ENCODE assay signal across 22 mouse cellular contexts in genomic region chr16:77431345-77431744, GRCm38 (mm10).
A peak's percentile ranks its signal among the peaks of the same experiment; 100 is the strongest.
DNase-seq lines count a peak whose midpoint lies in the region; ATAC-seq lines count a peak whose summit lies in the region.
"Had no signal": no experiment of that assay in that cellular context is flagged by ENCODE, and none has a peak within 500 bp of the region (broad histone marks: within the 10 kb centered on the region; RNA-seq: fewer than 3 reads in every experiment).

No protein-coding gene starts in this region.

- peak overlapping the region; percentile 1; the same call in 1 of the 2 replicates for H3K27ac ChIP-seq in hindbrain, embryonic 10.5 days
- no peak overlapping the region for H3K27ac ChIP-seq in hindbrain, embryonic 11.5 days (ENCODE audit: low read depth, low read length)
- H3K27ac ChIP-seq in neural tube, embryonic 13.5 days (replicated peaks): peak overlapping the region; percentile 68
- H3K27ac ChIP-seq in hindbrain, embryonic 16.5 days (ENCODE audit: low read depth, low read length): no peak overlapping the region
- H3K27ac ChIP-seq: limb, embryonic 10.5 days; liver, embryonic 15.5 days; lung, embryonic 15.5 days had no signal

- H3K4me2 ChIP-seq in hindbrain, embryonic 11.5 days (replicated peaks; ENCODE audit: low read depth, low read length): no peak overlapping the region
- H3K4me2 ChIP-seq in neural tube, embryonic 13.5 days: no peak overlapping the region
- no peak overlapping the region for H3K4me2 ChIP-seq in hindbrain, embryonic 16.5 days (ENCODE audit: low read length)
- H3K4me2 ChIP-seq: liver, embryonic 15.5 days; lung, embryonic 15.5 days had no signal

- H3K4me3 ChIP-seq in hindbrain, embryonic 10.5 days: no peak overlapping the region
- H3K4me3 ChIP-seq in hindbrain, embryonic 11.5 days (ENCODE audit: low read depth, low read length): no peak overlapping the region
- H3K4me3 ChIP-seq in neural tube, embryonic 13.5 days: no peak overlapping the region
- no peak overlapping the region for H3K4me3 ChIP-seq in hindbrain, embryonic 16.5 days (ENCODE audit: low read length)
- H3K4me3 ChIP-seq: limb, embryonic 10.5 days; liver, embryonic 15.5 days; lung, embryonic 15.5 days; myocyte had no signal

- peaks cover 6% of the 10 kb centered on the region; the same call in 1 of the 2 replicates for H3K36me3 ChIP-seq in hindbrain, embryonic 10.5 days
- H3K36me3 ChIP-seq in hindbrain, embryonic 11.5 days (ENCODE audit: control insufficient read depth, insufficient read depth, low read length): no peaks in the 10 kb centered on the region
- H3K36me3 ChIP-seq in neural tube, embryonic 13.5 days: no peaks in the 10 kb centered on the region
- H3K36me3 ChIP-seq in hindbrain, embryonic 16.5 days (ENCODE audit: control insufficient read depth, insufficient read depth, low read length): no peaks in the 10 kb centered on the region
- H3K36me3 ChIP-seq: limb, embryonic 10.5 days; liver, embryonic 15.5 days; lung, embryonic 15.5 days had no signal

- peaks cover 6% of the 10 kb centered on the region; the same call in 1 of the 2 replicates for H3K4me1 ChIP-seq in hindbrain, embryonic 10.5 days (replicated peaks)
- no peaks in the 10 kb centered on the region for H3K4me1 ChIP-seq in hindbrain, embryonic 11.5 days (replicated peaks; ENCODE audit: control insufficient read depth, insufficient read depth, low read length)
- H3K4me1 ChIP-seq in neural tube, embryonic 13.5 days (replicated peaks): peaks cover 22% of the 10 kb centered on the region
- no peaks in the 10 kb centered on the region for H3K4me1 ChIP-seq in hindbrain, embryonic 16.5 days (ENCODE audit: control insufficient read depth, insufficient read depth, low read depth, low read length)
- H3K4me1 ChIP-seq: limb, embryonic 10.5 days; liver, embryonic 15.5 days; lung, embryonic 15.5 days had no signal

- no peaks in the 10 kb centered on the region for H3K9me3 ChIP-seq in hindbrain, embryonic 10.5 days
- no peaks in the 10 kb centered on the region for H3K9me3 ChIP-seq in hindbrain, embryonic 11.5 days (ENCODE audit: control insufficient read depth, low read length)
- H3K9me3 ChIP-seq in neural tube, embryonic 13.5 days: no peaks in the 10 kb centered on the region
- H3K9me3 ChIP-seq in hindbrain, embryonic 16.5 days (ENCODE audit: control insufficient read depth, low read length): no peaks in the 10 kb centered on the region
- H3K9me3 ChIP-seq: limb, embryonic 10.5 days; liver, embryonic 15.5 days; lung, embryonic 15.5 days had no signal

- ATAC-seq in hindbrain, embryonic 11.5 days (ENCODE audit: low FRiP score): no peak
- no peak for ATAC-seq in neural tube, embryonic 13.5 days (ENCODE audit: low read depth)
- ATAC-seq in hindbrain, embryonic 16.5 days: 0 out of 2 replicates have a peak, but pooled peaks have one; percentile 20
- ATAC-seq: Patski had no signal

- WGBS in hindbrain, embryonic 10.5 days: 79% methylated on average over 4 of the region's 4 CpGs
- WGBS in hindbrain, embryonic 11.5 days: 74% methylated on average over 4 of the region's 4 CpGs
- WGBS in neural tube, embryonic 13.5 days: 62% methylated on average over 4 of the region's 4 CpGs
- WGBS in hindbrain, embryonic 16.5 days: 54% methylated on average over 4 of the region's 4 CpGs

- no peak overlapping the region for H3K9ac ChIP-seq in hindbrain, embryonic 11.5 days (ENCODE audit: low read depth, low read length)
- H3K9ac ChIP-seq in neural tube, embryonic 13.5 days: no peak overlapping the region
- H3K9ac ChIP-seq in hindbrain, embryonic 16.5 days (ENCODE audit: low read depth, low read length): no peak overlapping the region
- H3K9ac ChIP-seq: liver, embryonic 15.5 days; lung, embryonic 15.5 days had no signal

- no peaks in the 10 kb centered on the region for H3K27me3 ChIP-seq in hindbrain, embryonic 10.5 days (ENCODE audit: insufficient read depth, poor library complexity, severe bottlenecking)
- no peaks in the 10 kb centered on the region for H3K27me3 ChIP-seq in hindbrain, embryonic 11.5 days (ENCODE audit: control insufficient read depth, insufficient read depth, low read length)
- H3K27me3 ChIP-seq in neural tube, embryonic 13.5 days: no peaks in the 10 kb centered on the region
- no peaks in the 10 kb centered on the region for H3K27me3 ChIP-seq in hindbrain, embryonic 16.5 days (replicated peaks; ENCODE audit: control insufficient read depth, insufficient read depth, low read length)
- H3K27me3 ChIP-seq: liver, embryonic 15.5 days; lung, embryonic 15.5 days; Patski had no signal

- DNase-seq in hindbrain, embryonic 10.5 days (ENCODE audit: low spot score): no peak
- DNase-seq in hindbrain, embryonic 11.5 days (ENCODE audit: low spot score): no peak
- DNase-seq in neural tube, embryonic 10.5 days (ENCODE audit: extremely low spot score, low spot score): no peak
- DNase-seq in adrenal gland, postnatal 10 days: no peak
- no peak for DNase-seq in urinary bladder, postnatal 10 days (ENCODE audit: low spot score)
- DNase-seq: cerebellum, adult 11 months; cerebellum, adult 9-11 months; gastrocnemius, postnatal 36 days; heart, postnatal 36 days; kidney, adult 8-10 months; kidney, postnatal 10 days; liver; lung, postnatal 4 days; right cerebral cortex, postnatal 4 days; thymus, postnatal 14 days had no signal

Comparison
In these comparisons a context has a peak if more than half of its experiments do, and no peak if none do; other contexts are left out.
1. H3K27ac ChIP-seq: peak in hindbrain, embryonic 10.5 days (single experiment) and neural tube, embryonic 13.5 days (single experiment); none in hindbrain, embryonic 11.5 days (single experiment) and hindbrain, embryonic 16.5 days (single experiment).